Mouse (Mus musculus): ENCODE results near the gene Tmem88b. TPM values are rescaled to one million over a fixed set of nuclear protein-coding genes. Genes with fewer than 3 reads are reported as not detected.

The Tmem88b gene
- 0.92 and 1.2 TPM in 2 replicates for polyA plus RNA-seq (2014; fragmentation: Nextera tagmentation; extraction: Ambion mirVana)

GRCm38 (mm10) chr4:155785819-155786218 is at the start of gene Tmem88b:
Gene Tmem88b (minus strand): TSS chr4:155785874.
- Histone ChIP-seq H3K4me1 (ENCODE audit: control insufficient read depth, insufficient read depth, low read length) (peaks cover 7% of the 10 kb centered on the region; the same call in 1 of the 2 replicates), H3K27me3 (ENCODE audit: control insufficient read depth, insufficient read depth, low read length) (no peaks in the 10 kb centered on the region), H3K4me2 (ENCODE audit: low read depth, low read length) (peak within 1 kb of the TSS; percentile 63), H3K4me3 (ENCODE audit: low read depth, low read length) (peak within 1 kb of the TSS; percentile 61), H3K9me3 (ENCODE audit: control insufficient read depth, low read length) (no peaks in the 10 kb centered on the region), H3K9ac (replicated peaks; ENCODE audit: low read depth, low read length) (peak within 1 kb of the TSS; percentile 85), H3K36me3 (ENCODE audit: control insufficient read depth, insufficient read depth, low read length) (no peaks in the 10 kb centered on the region), H3K27ac (ENCODE audit: low read depth, low read length) (peak within 1 kb of the TSS; percentile 88; the same call in 1 of the 2 replicates)
- ATAC-seq (ENCODE audit: low read depth), result no peak
- WGBS, result 68% methylated on average over 5 of the region's 5 CpGs

DNA sequence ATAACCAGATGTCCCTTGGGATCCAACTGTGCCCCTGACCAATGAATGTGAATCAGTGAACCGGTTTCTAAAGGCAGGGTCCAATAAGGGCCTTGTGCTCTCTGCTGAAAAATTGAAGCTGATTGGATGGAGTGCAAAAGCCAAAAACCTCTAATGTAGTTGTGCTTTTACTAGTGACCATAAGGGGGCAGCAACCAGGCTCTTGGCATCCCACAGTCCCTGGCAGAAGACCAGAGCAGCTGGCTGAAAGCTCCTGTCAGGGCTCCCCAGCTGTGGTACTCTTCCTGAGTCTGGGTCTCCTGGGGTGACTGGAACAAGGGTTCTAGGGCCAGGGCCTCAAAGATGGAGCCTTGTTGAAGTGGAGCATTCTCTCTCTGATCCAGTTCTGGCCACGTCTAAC is 48.2 kb upstream of the Tmem88b start:
- Histone ChIP-seq H3K27me3 (ENCODE audit: control insufficient read depth, insufficient read depth, low read length) (no peaks in the 10 kb centered on the region), H3K27ac (ENCODE audit: low read depth, low read length) (peak overlapping the region; percentile 50), H3K4me1 (ENCODE audit: control insufficient read depth, insufficient read depth, low read length) (peaks cover 16% of the 10 kb centered on the region), H3K36me3 (ENCODE audit: control insufficient read depth, insufficient read depth, low read length) (0 out of 2 replicates have a peak, but pooled peaks cover 3% of the 10 kb centered on the region), H3K4me3 (ENCODE audit: low read depth, low read length) (no peak overlapping the region), H3K4me2 (ENCODE audit: low read depth, low read length) (no peak overlapping the region), H3K9me3 (ENCODE audit: control insufficient read depth, low read length) (no peaks in the 10 kb centered on the region), H3K9ac (replicated peaks; ENCODE audit: low read depth, low read length) (no peak overlapping the region)
- WGBS, result 40% methylated on average over 2 of the region's 2 CpGs
- no peak for ATAC-seq (ENCODE audit: low read depth)

DNA sequence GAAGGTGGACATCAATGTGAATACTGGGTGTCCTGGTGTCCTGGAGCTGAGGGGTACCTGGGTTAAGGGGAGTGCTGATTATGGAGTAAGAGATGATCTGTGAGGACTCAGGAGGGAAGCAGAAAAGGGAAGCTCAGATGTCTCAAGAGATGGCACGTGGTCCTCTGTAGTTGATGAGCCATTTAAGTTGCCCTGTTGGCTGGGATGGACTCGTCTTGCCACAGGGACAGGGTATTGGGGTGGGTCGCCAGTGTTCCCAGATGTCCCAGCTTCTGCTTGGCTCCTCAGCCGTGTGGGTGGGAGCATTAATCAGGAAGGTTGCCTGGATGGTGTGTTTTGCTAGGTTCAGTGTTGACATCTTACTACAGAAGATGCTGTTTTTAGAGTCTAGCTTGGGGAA is 47.6 kb upstream of the Tmem88b start:
- no peaks in the 10 kb centered on the region for H3K27me3 ChIP-seq (ENCODE audit: control insufficient read depth, insufficient read depth, low read length)
- H3K9me3 ChIP-seq (ENCODE audit: control insufficient read depth, low read length), result no peaks in the 10 kb centered on the region
- no peak overlapping the region for H3K27ac ChIP-seq (ENCODE audit: low read depth, low read length)
- H3K4me2 ChIP-seq (ENCODE audit: low read depth, low read length), result no peak overlapping the region
- H3K4me1 ChIP-seq (ENCODE audit: control insufficient read depth, insufficient read depth, low read length), result peaks cover 16% of the 10 kb centered on the region
- no peak overlapping the region for H3K9ac ChIP-seq (replicated peaks; ENCODE audit: low read depth, low read length)
- no peak overlapping the region for H3K4me3 ChIP-seq (ENCODE audit: low read depth, low read length)
- 0 out of 2 replicates have a peak, but pooled peaks cover 3% of the 10 kb centered on the region for H3K36me3 ChIP-seq (ENCODE audit: control insufficient read depth, insufficient read depth, low read length)
- 88% methylated on average over 4 of the region's 4 CpGs for WGBS
- no peak for ATAC-seq (ENCODE audit: low read depth)

DNA sequence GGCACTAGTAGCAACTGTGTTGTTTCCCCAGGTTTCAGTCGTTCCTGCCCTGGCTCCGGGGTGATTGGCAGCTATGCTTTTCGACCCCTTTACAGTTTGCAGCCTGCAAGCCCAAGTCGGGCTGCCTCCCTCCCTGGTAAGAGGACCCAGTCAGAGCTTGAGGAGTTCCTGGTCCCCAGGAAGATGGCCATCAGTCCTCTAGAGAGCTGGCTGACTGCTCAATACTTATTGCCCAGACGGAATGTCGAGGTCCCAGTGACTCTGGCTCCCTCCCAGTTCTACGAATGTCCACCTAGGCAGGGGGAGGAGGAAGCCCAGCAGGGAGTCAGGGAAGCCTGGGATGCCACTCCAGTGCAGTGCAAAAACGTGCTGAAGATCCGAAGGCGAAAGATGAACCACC is 46.6 kb upstream of the Tmem88b start:
- WGBS, result 52% methylated on average over 10 of the region's 10 CpGs
- Histone ChIP-seq H3K4me1 (ENCODE audit: control insufficient read depth, insufficient read depth, low read length) (peaks cover 16% of the 10 kb centered on the region), H3K36me3 (ENCODE audit: control insufficient read depth, insufficient read depth, low read length) (0 out of 2 replicates have a peak, but pooled peaks cover 7% of the 10 kb centered on the region), H3K27ac (ENCODE audit: low read depth, low read length) (no peak overlapping the region), H3K9me3 (ENCODE audit: control insufficient read depth, low read length) (no peaks in the 10 kb centered on the region), H3K4me3 (ENCODE audit: low read depth, low read length) (peak overlapping the region; percentile 77), H3K9ac (replicated peaks; ENCODE audit: low read depth, low read length) (peak overlapping the region; percentile 65), H3K4me2 (ENCODE audit: low read depth, low read length) (peak overlapping the region; percentile 79), H3K27me3 (ENCODE audit: control insufficient read depth, insufficient read depth, low read length) (no peaks in the 10 kb centered on the region)
- ATAC-seq (ENCODE audit: low read depth), result no peak

DNA sequence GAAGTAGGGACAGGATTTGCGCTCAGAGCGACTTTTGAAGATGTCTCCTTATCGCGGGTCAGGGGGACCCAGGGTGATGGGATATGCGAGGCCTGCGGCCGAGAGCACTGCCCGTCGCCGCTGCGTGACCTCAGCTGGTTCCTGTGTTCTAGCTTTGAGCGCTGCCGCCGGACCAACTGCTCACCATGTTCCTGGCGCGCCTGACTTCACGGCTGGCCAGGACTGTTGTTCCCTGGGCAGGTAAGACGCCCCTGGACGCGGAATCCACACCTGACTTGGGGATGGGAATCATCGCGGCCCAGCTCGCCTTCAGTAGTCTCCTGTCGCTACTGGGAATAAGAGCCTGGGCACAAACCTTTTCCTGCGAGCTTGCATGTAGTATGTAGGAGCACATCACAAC is 46.2 kb upstream of the Tmem88b start:
- no peak; the same call in 1 of the 2 replicates for ATAC-seq (ENCODE audit: low read depth)
- Histone ChIP-seq H3K4me3 (ENCODE audit: low read depth, low read length) (peak overlapping the region; percentile 77), H3K9me3 (ENCODE audit: control insufficient read depth, low read length) (no peaks in the 10 kb centered on the region), H3K27ac (ENCODE audit: low read depth, low read length) (peak overlapping the region; percentile 84), H3K36me3 (ENCODE audit: control insufficient read depth, insufficient read depth, low read length) (0 out of 2 replicates have a peak, but pooled peaks cover 8% of the 10 kb centered on the region), H3K4me1 (ENCODE audit: control insufficient read depth, insufficient read depth, low read length) (peaks cover 16% of the 10 kb centered on the region), H3K27me3 (ENCODE audit: control insufficient read depth, insufficient read depth, low read length) (no peaks in the 10 kb centered on the region), H3K4me2 (ENCODE audit: low read depth, low read length) (peak overlapping the region; percentile 79), H3K9ac (replicated peaks; ENCODE audit: low read depth, low read length) (peak overlapping the region; percentile 65)
- 1% methylated on average over 25 of the region's 25 CpGs for WGBS

- Histone ChIP-seq H3K4me1 (ENCODE audit: control insufficient read depth, insufficient read depth, low read length) (peaks cover 16% of the 10 kb centered on the region), H3K27me3 (ENCODE audit: control insufficient read depth, insufficient read depth, low read length) (no peaks in the 10 kb centered on the region), H3K36me3 (ENCODE audit: control insufficient read depth, insufficient read depth, low read length) (0 out of 2 replicates have a peak, but pooled peaks cover 13% of the 10 kb centered on the region), H3K27ac (ENCODE audit: low read depth, low read length) (peak within 1 kb of the TSS; percentile 84), H3K4me3 (ENCODE audit: low read depth, low read length) (peak within 1 kb of the TSS; percentile 77), H3K9ac (replicated peaks; ENCODE audit: low read depth, low read length) (peak within 1 kb of the TSS; percentile 65), H3K4me2 (ENCODE audit: low read depth, low read length) (peak within 1 kb of the TSS; percentile 79), H3K9me3 (ENCODE audit: control insufficient read depth, low read length) (no peaks in the 10 kb centered on the region)
- ATAC-seq (ENCODE audit: low read depth), result peak; percentile 94
- WGBS, result under 1% methylated on average over 49 of the region's 49 CpGs
Measured at GRCm38 (mm10) chr4:155831205-155831766, 45.6 kb upstream of the Tmem88b start, which contains the start of gene Aurkaip1. Gene Aurkaip1 (plus strand): TSS chr4:155831272.

DNA sequence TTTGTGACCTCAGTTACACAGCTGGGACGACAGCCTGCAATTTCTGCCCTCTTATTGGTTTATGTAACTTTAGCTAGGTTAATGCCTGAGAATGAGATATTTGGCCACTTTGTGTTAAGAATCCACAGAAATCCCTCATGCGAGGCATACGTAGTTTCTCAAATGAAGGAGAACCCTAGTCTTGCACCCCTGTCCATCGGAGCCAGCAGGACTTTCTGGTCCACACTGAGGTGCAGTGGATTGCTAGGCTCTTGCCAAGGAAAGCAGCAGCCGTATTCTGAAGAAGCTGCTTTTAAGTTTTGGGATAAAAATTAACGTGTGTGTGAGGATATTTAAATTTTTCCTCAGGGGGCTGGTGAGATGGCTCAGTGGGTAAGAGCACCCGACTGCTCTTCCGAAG is 44.9 kb upstream of the Tmem88b start:
- no peaks in the 10 kb centered on the region for H3K9me3 ChIP-seq (ENCODE audit: control insufficient read depth, low read length)
- H3K9ac ChIP-seq (replicated peaks; ENCODE audit: low read depth, low read length), result no peak overlapping the region
- 56% methylated on average over 8 of the region's 8 CpGs for WGBS
- H3K36me3 ChIP-seq (ENCODE audit: control insufficient read depth, insufficient read depth, low read length), result 0 out of 2 replicates have a peak, but pooled peaks cover 13% of the 10 kb centered on the region
- peaks cover 16% of the 10 kb centered on the region for H3K4me1 ChIP-seq (ENCODE audit: control insufficient read depth, insufficient read depth, low read length)
- H3K4me3 ChIP-seq (ENCODE audit: low read depth, low read length), result peak overlapping the region; percentile 77; the same call in 1 of the 2 replicates
- H3K27me3 ChIP-seq (ENCODE audit: control insufficient read depth, insufficient read depth, low read length), result no peaks in the 10 kb centered on the region
- peak overlapping the region; percentile 84; the same call in 1 of the 2 replicates for H3K27ac ChIP-seq (ENCODE audit: low read depth, low read length)
- peak overlapping the region; percentile 79 for H3K4me2 ChIP-seq (ENCODE audit: low read depth, low read length)
- ATAC-seq (ENCODE audit: low read depth), result no peak

- H3K9me3 ChIP-seq (ENCODE audit: control insufficient read depth, low read length), result no peaks in the 10 kb centered on the region
- no peak overlapping the region for H3K4me3 ChIP-seq (ENCODE audit: low read depth, low read length)
- no peak overlapping the region for H3K4me2 ChIP-seq (ENCODE audit: low read depth, low read length)
- no peak overlapping the region for H3K9ac ChIP-seq (replicated peaks; ENCODE audit: low read depth, low read length)
- H3K4me1 ChIP-seq (ENCODE audit: control insufficient read depth, insufficient read depth, low read length), result peaks cover 16% of the 10 kb centered on the region
- 94% methylated on average over 4 of the region's 4 CpGs for WGBS
- H3K27ac ChIP-seq (ENCODE audit: low read depth, low read length), result no peak overlapping the region
- no peak for ATAC-seq (ENCODE audit: low read depth)
- H3K36me3 ChIP-seq (ENCODE audit: control insufficient read depth, insufficient read depth, low read length), result peaks cover 21% of the 10 kb centered on the region
- no peaks in the 10 kb centered on the region for H3K27me3 ChIP-seq (ENCODE audit: control insufficient read depth, insufficient read depth, low read length)
Measured at GRCm38 (mm10) chr4:155829866-155830265, 44.2 kb upstream of the Tmem88b start.

GRCm38 (mm10) chr4:155823443-155823842 is 37.8 kb upstream of the Tmem88b start:
- H3K4me3 ChIP-seq (ENCODE audit: low read depth, low read length), result no peak overlapping the region
- no peak for ATAC-seq (ENCODE audit: low read depth)
- no peaks in the 10 kb centered on the region for H3K27me3 ChIP-seq (ENCODE audit: control insufficient read depth, insufficient read depth, low read length)
- no peaks in the 10 kb centered on the region for H3K9me3 ChIP-seq (ENCODE audit: control insufficient read depth, low read length)
- H3K4me1 ChIP-seq (ENCODE audit: control insufficient read depth, insufficient read depth, low read length), result no peaks in the 10 kb centered on the region
- H3K27ac ChIP-seq (ENCODE audit: low read depth, low read length), result no peak overlapping the region
- no peak overlapping the region for H3K4me2 ChIP-seq (ENCODE audit: low read depth, low read length)
- 98% methylated on average over 16 of the region's 16 CpGs for WGBS
- H3K9ac ChIP-seq (replicated peaks; ENCODE audit: low read depth, low read length), result no peak overlapping the region
- H3K36me3 ChIP-seq (ENCODE audit: control insufficient read depth, insufficient read depth, low read length), result peaks cover 76% of the 10 kb centered on the region
